Mouse (Mus musculus) layer of hippocampus, postnatal 14 days (tissue): ENCODE measurements around the gene Optn. TPM values are rescaled to one million over a fixed set of nuclear protein-coding genes. Genes with fewer than 3 reads are reported as not detected.
"Not testable (repeated sequence)": the region's sequence is repeated elsewhere in the genome, so short reads cannot be mapped to it uniquely, and the experiment has no call there.

Experiments used
- DNase-seq, 2 experiments: peaks; one replicate each; pipeline ENCODE4 v3.0.0; 2021 to 2022; ENCODE audit warnings: low spot score in 2 of 2, mixed read lengths in 1 of 2
- long read RNA-seq, 2 experiments: library from polyadenylated mRNA; stranded (forward); transcript quantifications; one replicate each; pipeline ENCODE4 v2.0.0; 2021
- total RNA-seq, 2 experiments: library from RNA; stranded (reverse); gene quantifications; 2 replicates each; pipeline ENCODE4 v1.2.3; 2021

The Optn gene
- 10 to 100 TPM; 17.5 to 17.6 TPM for total RNA-seq
- long read RNA-seq, experiment 1, transcript Optn-202 (14 exons, 2,614 nt): major isoform, 8 of 18 reads
- long read RNA-seq, experiment 1, partial matches to known transcripts: 2 of 18 reads
- long read RNA-seq, experiment 1, other reads (novel, unspliced or antisense): 7 of 18 reads
- long read RNA-seq, experiment 2, transcript Optn-202 (14 exons, 2,614 nt): major isoform, 11 of 30 reads
- long read RNA-seq, experiment 2, partial matches to known transcripts: 5 of 30 reads
- long read RNA-seq, experiment 2, other reads (novel, unspliced or antisense): 10 of 30 reads

- DNase-seq: peak; percentile 71 to 77
These were observed at the start of gene Optn for GRCm38 (mm10) chr2:5063299-5064205. Gene Optn, minus strand, starts transcription at chr2:5064051.

- DNase-seq: no peak
These were observed 49.0 kb upstream of the Optn start for GRCm38 (mm10) chr2:5112785-5113291.

DNA sequence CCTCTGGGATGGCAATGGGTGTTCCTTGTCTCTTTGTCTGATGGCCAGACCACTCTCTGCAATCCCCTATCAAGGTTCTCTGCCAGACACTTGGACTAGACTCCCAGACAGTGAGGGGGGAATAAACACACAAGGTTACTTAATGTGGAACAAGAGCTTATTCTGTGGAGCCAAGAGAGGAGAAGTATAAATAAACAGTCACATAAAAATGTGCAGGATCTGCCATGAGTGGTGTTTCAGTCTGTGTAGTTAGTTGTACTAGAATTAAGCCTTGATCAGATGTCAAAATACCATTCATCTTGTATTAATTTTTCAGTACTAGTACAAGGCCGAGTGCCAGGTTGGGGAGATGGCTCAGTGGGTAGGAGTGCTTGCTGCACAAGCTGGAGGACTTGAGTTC lies 39.0 kb upstream of the Optn start:
- DNase-seq: no peak

DNA sequence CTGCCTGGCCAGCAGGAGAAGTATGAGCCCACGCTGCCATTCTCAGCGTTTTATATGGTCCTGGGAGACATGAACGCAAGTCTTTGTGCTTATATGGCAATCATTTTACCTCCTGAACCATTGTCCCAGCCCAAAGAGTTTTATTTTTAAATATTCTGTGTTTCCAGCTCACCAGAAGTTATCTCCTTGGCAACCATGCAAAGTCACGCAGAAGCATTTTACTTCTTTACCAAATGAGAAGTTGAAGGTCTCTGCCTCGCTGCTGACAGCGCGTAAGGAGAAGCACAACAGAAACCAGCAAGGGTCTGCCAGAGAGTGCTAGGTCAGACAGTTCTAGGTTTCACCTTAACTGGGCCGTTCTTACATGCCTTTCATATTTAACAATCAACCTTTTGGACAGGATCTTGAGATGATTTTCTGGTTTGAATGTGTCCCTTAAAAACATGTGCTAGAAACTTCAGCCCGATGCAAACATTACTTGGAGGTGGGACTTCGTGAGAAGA lies 37.9 kb upstream of the Optn start:
- DNase-seq: no peak

- DNase-seq: no peak
These were observed 35.3 kb upstream of the Optn start for GRCm38 (mm10) chr2:5099176-5099575.

DNA sequence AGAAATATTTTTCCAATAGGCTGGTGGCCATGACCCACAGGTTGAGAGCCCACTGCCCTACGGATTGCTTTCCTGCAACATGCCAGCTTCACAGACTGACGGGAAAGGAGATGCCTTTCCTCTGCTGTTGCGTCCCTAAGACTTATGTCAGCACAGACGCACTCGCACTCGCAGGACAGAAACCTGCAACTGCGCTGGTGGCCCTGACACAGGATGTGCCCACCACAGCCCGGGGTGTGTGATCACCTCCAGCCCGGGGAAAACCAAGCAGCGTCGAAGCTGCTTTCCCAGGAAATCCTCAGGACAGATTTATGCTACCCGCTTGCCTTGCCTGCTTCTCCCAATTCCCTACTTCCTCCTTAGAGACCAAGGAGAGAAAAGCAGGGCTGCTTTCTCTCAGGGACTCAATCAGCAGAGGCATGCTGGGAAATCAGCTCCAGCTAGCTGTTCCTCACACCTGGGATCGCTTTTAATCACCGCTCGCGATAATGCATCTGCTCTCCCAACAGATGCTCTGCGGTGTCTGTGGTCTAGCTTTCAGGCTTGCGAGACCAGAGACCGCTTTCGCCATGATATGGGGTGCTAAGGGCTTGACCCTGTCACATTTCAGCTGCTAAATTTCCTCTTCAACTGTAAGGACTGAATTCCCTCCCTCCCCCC lies 34.1 kb upstream of the Optn start:
- no peak for DNase-seq

DNA sequence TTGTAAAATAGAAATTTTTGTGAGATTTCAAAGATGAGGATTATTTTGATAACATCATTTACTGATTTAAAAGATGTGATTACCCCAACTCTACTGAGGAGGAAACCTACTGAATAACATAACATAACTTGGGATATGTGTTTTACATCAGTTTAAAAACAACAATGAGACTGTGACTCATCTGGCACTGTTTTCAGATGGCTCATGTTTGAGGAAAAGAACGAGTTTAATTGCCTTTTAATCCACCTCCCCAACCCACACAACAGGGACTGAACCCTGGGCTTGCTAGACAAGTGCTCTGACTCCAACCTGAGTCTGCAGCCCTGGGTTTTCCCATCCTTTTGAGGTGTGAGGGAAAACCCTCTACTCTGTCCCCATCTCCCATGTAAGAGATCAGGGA lies 31.5 kb upstream of the Optn start:
- DNase-seq: no peak

GRCm38 (mm10) chr2:5094876-5095275 lies 31.0 kb upstream of the Optn start:
- DNase-seq: no peak

DNA sequence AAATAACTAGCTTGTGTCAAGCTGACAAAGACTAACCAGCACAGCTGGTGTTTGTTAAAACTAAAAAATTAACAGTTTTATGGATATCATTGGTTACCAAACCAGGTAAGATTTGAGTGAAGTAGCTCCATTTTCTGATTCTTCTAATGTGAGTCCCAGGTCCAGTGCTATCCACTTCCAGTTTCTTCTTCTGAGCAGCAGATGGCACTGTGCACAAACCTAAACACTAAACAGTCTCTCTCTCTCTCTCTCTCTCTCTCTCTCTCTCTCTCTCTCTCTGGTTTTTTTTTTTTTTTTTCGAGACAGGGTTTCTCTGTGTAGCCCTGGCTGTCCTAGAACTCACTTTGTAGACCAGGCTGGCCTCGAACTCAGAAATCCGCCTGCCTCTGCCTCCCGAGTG lies 26.5 kb upstream of the Optn start:
- DNase-seq: peak in 1 of 2 experiments; percentile 41

DNA sequence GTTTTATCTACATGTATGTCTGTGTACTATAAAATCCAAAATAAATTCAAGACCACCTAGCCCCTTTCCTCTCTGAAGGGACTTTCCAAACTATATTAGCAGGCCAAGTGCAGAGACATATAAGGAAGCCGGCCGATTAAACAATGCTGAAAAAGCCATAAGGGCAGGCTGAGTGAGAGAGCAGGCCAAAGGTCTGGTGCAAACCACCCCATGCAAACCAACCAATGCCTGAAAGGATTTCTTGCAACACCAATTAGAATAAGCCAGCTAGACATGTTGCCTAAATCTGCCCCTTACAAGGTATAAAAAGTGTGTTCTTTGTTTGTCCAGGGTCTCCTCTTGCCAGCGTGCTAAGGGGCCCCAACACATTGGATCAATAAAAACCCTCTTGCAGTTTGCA lies 23.8 kb upstream of the Optn start:
- DNase-seq: no peak

DNA sequence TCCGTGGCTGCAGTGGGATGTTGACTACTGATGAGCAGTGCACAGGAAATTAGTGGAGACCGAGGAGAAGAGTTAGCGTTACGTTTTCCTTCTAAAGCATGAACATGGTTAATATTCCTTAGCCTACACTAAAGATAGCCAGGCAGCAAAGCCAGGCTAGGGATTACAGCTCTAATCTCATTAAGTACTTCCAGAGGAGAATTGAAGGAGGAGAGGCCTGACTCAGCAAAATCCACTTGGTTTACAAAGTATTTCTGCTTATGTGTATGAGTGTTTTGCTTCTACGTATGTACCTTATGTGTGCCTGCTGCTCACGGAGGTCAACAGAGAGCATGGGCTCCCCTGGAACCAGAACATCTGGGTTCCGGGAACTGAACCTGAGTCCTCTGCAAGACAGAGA lies 19.9 kb upstream of the Optn start:
- no peak for DNase-seq

DNA sequence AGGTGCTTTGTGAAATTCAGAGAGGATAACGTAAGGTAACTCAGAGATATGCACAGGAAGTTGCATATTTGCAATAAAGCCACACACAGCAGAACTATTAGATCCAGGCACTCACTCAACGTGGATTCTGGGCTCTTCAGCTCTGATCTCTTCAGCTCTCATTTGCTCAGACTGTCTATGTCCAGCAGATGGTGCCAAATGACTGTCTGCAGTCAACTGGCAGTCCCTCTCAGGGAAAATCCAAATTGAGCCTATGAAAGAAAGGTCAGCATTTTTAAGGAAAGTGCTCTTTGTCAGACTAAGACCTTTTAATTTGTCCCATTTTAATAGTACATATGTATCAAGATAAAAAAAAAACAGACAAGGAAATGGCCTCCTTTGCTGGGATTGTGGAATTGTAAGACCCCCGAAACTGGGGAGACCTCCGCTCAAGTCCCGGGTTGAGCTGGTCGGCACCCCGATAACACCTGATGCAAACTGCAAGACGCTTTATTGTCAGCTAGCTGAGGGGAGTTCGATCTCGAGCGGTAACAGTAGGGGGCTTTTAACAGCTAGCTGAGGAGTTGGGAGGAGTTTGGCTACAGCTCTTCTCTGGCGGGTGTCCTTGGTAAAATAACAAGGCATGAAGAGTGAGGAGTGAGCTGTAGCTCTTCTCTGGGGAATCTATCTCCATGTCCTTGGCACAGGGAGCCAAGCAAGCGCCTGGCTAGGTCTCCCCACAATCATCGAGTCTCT lies 16.4 kb upstream of the Optn start:
- peak in 1 of 2 experiments; percentile 79 for DNase-seq

DNA sequence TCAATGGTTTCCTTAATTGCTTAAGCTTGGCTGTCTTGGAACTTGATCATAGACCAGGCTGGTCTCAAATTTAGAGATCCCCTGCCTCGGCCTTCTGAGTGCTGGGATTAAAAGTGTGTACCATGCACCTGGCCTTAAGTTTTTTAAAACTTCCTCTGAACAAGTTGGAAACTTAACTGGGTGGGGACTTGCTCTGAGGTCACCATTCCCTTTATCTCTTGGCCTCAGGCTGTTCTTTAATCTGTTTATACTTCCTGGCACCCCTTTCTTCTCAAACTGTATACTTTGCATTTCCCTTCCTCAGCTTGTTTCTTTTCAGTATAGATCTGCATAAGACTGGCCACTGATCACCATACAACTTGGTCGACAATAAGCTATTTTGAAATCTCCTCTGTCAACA lies 14.1 kb upstream of the Optn start:
- no peak for DNase-seq

DNA sequence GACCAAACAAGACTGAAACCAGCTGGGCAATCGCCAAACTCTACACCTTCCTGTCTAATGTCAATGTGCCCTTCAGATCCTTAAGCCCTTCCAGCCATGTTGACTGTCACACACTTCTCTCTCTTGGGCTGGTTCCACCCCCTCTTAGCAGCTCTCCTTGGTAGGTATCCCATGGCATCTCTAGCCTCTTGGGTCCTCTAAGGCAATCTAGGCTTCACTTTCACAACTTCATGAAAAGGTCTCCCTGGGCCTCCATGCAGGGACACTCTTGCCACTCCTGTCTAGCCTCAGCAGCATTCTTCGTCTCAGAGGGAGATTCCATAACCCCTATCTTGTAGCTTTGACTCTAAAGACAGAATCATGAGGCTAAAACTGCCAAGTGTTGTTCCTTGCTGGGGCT lies 13.6 kb upstream of the Optn start:
- no peak for DNase-seq

- DNase-seq: no peak
These were observed 12.0 kb upstream of the Optn start for GRCm38 (mm10) chr2:5075856-5076255.

DNA sequence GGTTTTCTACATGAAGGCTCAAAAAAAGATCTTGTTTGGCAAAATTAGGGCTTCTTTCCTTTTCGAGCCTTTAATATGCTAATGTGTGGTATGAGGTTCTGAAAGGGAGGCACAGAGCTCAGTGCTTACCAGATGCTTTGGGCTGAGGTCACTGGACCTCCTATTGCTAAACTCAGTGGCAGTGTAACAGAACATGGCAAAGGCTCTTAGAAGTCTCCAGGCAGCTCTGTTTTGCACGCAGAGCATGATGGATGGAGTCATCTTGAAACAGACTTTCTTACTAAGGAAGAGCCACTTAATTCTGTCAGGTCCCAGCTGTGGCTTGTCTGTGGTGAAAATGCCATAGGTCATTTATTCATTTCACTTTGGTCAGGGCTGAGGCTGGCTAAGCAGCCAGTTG lies 11.6 kb upstream of the Optn start:
- DNase-seq: no peak

- DNase-seq: no peak
These were observed 9.9 kb upstream of the Optn start for GRCm38 (mm10) chr2:5073785-5074184.

- DNase-seq: no peak
These were observed 4.1 kb upstream of the Optn start for GRCm38 (mm10) chr2:5067951-5068350.

GRCm38 (mm10) chr2:5067254-5067653 lies 3.4 kb upstream of the Optn start:
- not testable (repeated sequence) for DNase-seq

GRCm38 (mm10) chr2:5064247-5064646 lies 396 bp upstream of the Optn start:
- DNase-seq: no peak
